Mouse (Mus musculus) heart, postnatal 0 days (tissue): ENCODE measurements around the gene Wfdc5. TPM values are rescaled to one million over a fixed set of nuclear protein-coding genes. Genes with fewer than 3 reads are reported as not detected.
A peak's percentile ranks its signal among the peaks of the same experiment; 100 is the strongest.

Experiments
- ATAC-seq: fragments of 200-750 bp; cut with Nextera tagmentation; 2 replicates; pipeline ENCODE4 v1.8.0; 2017; ENCODE audit warnings: low read depth, moderate number of reproducible peaks, moderate library complexity; ENCODE audit not compliant: insufficient read depth
- DNase-seq: peaks from one replicate; pipeline ENCODE4 v3.0.0-alpha.2; 2016; ENCODE audit warnings: low spot score
- H3K27ac ChIP-seq: fragments of 300-500 bp; sonication (generic); 2 replicates; pipeline ENCODE4 v1.5.1; 2014; ENCODE audit warnings: low read depth, mild to moderate bottlenecking
- H3K27me3 ChIP-seq: fragments of 300-500 bp; sonication (generic); 2 replicates; pipeline ENCODE4 v1.6.1; 2014; ENCODE audit warnings: low read length, mixed read lengths; ENCODE audit not compliant: control insufficient read depth, insufficient read depth
- H3K36me3 ChIP-seq: fragments of 300-500 bp; sonication (generic); replicated peaks from 2 replicates; pipeline ENCODE4 v1.6.1; 2014; ENCODE audit warnings: low read length, mixed read lengths; ENCODE audit not compliant: control insufficient read depth, insufficient read depth
- H3K4me1 ChIP-seq: fragments of 300-500 bp; sonication (generic); 2 replicates; pipeline ENCODE4 v1.6.1; 2014; ENCODE audit warnings: antibody characterized with exemption; ENCODE audit not compliant: control insufficient read depth, insufficient read depth
- H3K4me2 ChIP-seq: fragments of 300-500 bp; sonication (generic); 2 replicates; pipeline ENCODE4 v1.6.1; 2014; ENCODE audit warnings: low read depth, mild to moderate bottlenecking, low read length, moderate library complexity
- H3K4me3 ChIP-seq: fragments of 300-500 bp; sonication (generic); 2 replicates; pipeline ENCODE4 v1.5.1; 2014; ENCODE audit warnings: low read depth, low read length
- H3K9ac ChIP-seq: fragments of 300-500 bp; sonication (generic); replicated peaks from 2 replicates; pipeline ENCODE4 v1.6.1; 2014; ENCODE audit warnings: low read depth, low read length, mixed read lengths
- H3K9me3 ChIP-seq: fragments of 300-500 bp; sonication (generic); replicated peaks from 2 replicates; pipeline ENCODE4 v1.6.1; 2016; ENCODE audit warnings: low read length; ENCODE audit not compliant: control insufficient read depth
- CTCF ChIP-seq: IDR thresholded peaks from 2 replicates; pipeline ENCODE4 v1.5.1; 2016; ENCODE audit warnings: antibody characterized with exemption, control low read depth, low read depth
- EP300 ChIP-seq: IDR thresholded peaks from 2 replicates; pipeline ENCODE4 v1.6.1; 2016; ENCODE audit warnings: antibody characterized with exemption, low read depth
- whole genome bisulfite sequencing: fragments of 180-500 bp; shearing (Covaris S2); extraction: QIAGEN DNeasy Blood & Tissue Kit; methylation state at CpG from one replicate; pipeline ENCODE4 v1.1.7; 2014; 5-methylcytosine and 5-hydroxymethylcytosine counted together
- polyA plus RNA-seq: library from polyadenylated mRNA; unstranded; fragments of >200 nt; fragmentation: Nextera tagmentation; extraction: Ambion mirVana; gene quantifications from 2 replicates; pipeline ENCODE4 v1.2.1, GENCODE M21; 2015
- total RNA-seq: library from RNA; depleted of rRNA; stranded (reverse); fragments of >200 nt; gene quantifications from 2 replicates; pipeline ENCODE4 v1.2.3, GENCODE M21; 2014; ENCODE audit warnings: low replicate concordance

The Wfdc5 gene
- total and polyA plus RNA-seq, 2 experiments from 2014 or later = not detected

GRCm38 (mm10) chr2:164184145-164184719 is 1.7 kb upstream of the Wfdc5 start:
- ATAC-seq = no peak
- Histone ChIP-seq H3K27me3 (peaks cover 11% of the 10 kb centered on the region; the same call in 1 of the 2 replicates), H3K4me1 (no peaks in the 10 kb centered on the region), H3K4me2 (no peak overlapping the region), H3K27ac (no peak overlapping the region), H3K9ac (no peak overlapping the region), H3K36me3 (no peaks in the 10 kb centered on the region), H3K9me3 (no peaks in the 10 kb centered on the region), H3K4me3 (no peak overlapping the region)
- TF ChIP-seq EP300 (no peak), CTCF (no peak)
- 39% methylated on average over 9 of the region's 9 CpGs for WGBS
- DNase-seq = no peak

- Histone ChIP-seq H3K4me3 (no peak overlapping the region), H3K27me3 (peaks cover 13% of the 10 kb centered on the region; the same call in 1 of the 2 replicates), H3K27ac (no peak overlapping the region), H3K9ac (no peak overlapping the region), H3K36me3 (no peaks in the 10 kb centered on the region), H3K4me2 (no peak overlapping the region), H3K4me1 (no peaks in the 10 kb centered on the region), H3K9me3 (no peaks in the 10 kb centered on the region)
- ATAC-seq (no peak), DNase-seq (no peak)
- TF ChIP-seq CTCF (no peak), EP300 (no peak)
- 73% methylated on average over 9 of the region's 9 CpGs for WGBS
Observed at GRCm38 (mm10) chr2:164183340-164183739, 798 bp upstream of the Wfdc5 start.

- 67% methylated on average over 4 of the region's 4 CpGs for WGBS
- H3K4me1 ChIP-seq = no peaks in the 10 kb centered on the region
- ATAC-seq (no peak), DNase-seq (no peak)
- TF ChIP-seq EP300 (no peak), CTCF (no peak)
- no peak overlapping the region for H3K4me3 ChIP-seq
- H3K36me3 ChIP-seq = no peaks in the 10 kb centered on the region
- no peak overlapping the region for H3K9ac ChIP-seq
- H3K27ac ChIP-seq = no peak overlapping the region
- no peak overlapping the region for H3K4me2 ChIP-seq
- H3K9me3 ChIP-seq = no peaks in the 10 kb centered on the region
- H3K27me3 ChIP-seq = peaks cover 21% of the 10 kb centered on the region; the same call in 1 of the 2 replicates
Observed at GRCm38 (mm10) chr2:164180770-164181169, 1.8 kb downstream of the Wfdc5 start.

- no peak overlapping the region for H3K27ac ChIP-seq
- WGBS = 38% methylated on average over 3 of the region's 3 CpGs
- ATAC-seq (no peak), DNase-seq (no peak)
- H3K27me3 ChIP-seq = peaks cover 21% of the 10 kb centered on the region; the same call in 1 of the 2 replicates
- no peak overlapping the region for H3K4me3 ChIP-seq
- no peaks in the 10 kb centered on the region for H3K9me3 ChIP-seq
- no peaks in the 10 kb centered on the region for H3K36me3 ChIP-seq
- no peaks in the 10 kb centered on the region for H3K4me1 ChIP-seq
- peak; percentile 49 for TF ChIP-seq CTCF
- no peak for TF ChIP-seq EP300
- H3K9ac ChIP-seq = no peak overlapping the region
- no peak overlapping the region for H3K4me2 ChIP-seq
Observed at GRCm38 (mm10) chr2:164180124-164180523, 2.4 kb downstream of the Wfdc5 start.

- Histone ChIP-seq H3K27ac (no peak overlapping the region), H3K4me1 (no peaks in the 10 kb centered on the region), H3K9me3 (no peaks in the 10 kb centered on the region), H3K4me3 (no peak overlapping the region), H3K36me3 (no peaks in the 10 kb centered on the region), H3K4me2 (no peak overlapping the region), H3K27me3 (peaks cover 17% of the 10 kb centered on the region; the same call in 1 of the 2 replicates), H3K9ac (no peak overlapping the region)
- WGBS = 68% methylated on average over 5 of the region's 5 CpGs
- DNase-seq = no peak
- ATAC-seq = no peak
- TF ChIP-seq EP300 (no peak), CTCF (no peak)
Observed at GRCm38 (mm10) chr2:164177831-164178230, 4.7 kb downstream of the Wfdc5 start.

- peaks cover 22% of the 10 kb centered on the region for H3K27me3 ChIP-seq
- no peaks in the 10 kb centered on the region for H3K9me3 ChIP-seq
- ATAC-seq (no peak), DNase-seq (no peak)
- H3K27ac ChIP-seq = no peak overlapping the region
- no peaks in the 10 kb centered on the region for H3K4me1 ChIP-seq
- no peaks in the 10 kb centered on the region for H3K36me3 ChIP-seq
- no peak overlapping the region for H3K4me2 ChIP-seq
- no peak overlapping the region for H3K4me3 ChIP-seq
- H3K9ac ChIP-seq = no peak overlapping the region
- TF ChIP-seq CTCF (no peak), EP300 (no peak)
- 67% methylated on average over 3 of the region's 3 CpGs for WGBS
Observed at GRCm38 (mm10) chr2:164175850-164176249, 6.7 kb downstream of the Wfdc5 start.
